In genomic region chr6:125352811-125353210, GRCm38 (mm10) we compare ENCODE assay signal across 10 mouse cellular contexts. TPM values are rescaled to one million over a fixed set of nuclear protein-coding genes. Genes with fewer than 3 reads are reported as not detected.
DNase-seq lines count a peak whose midpoint lies in the region; ATAC-seq lines count a peak whose summit lies in the region.
"Had no signal": no experiment of that assay in that cellular context is flagged by ENCODE, and none has a peak within 500 bp of the region (broad histone marks: within the 10 kb centered on the region; RNA-seq: fewer than 3 reads in every experiment).

No protein-coding gene starts in this region.

- H3K36me3 ChIP-seq in heart, embryonic 16.5 days (ENCODE audit: control insufficient read depth, insufficient read depth): peaks cover 8% of the 10 kb centered on the region
- peaks cover 2% of the 10 kb centered on the region; the same call in 1 of the 2 replicates for H3K36me3 ChIP-seq in heart, embryonic 11.5 days (ENCODE audit: control insufficient read depth, insufficient read depth, low read length)
- peaks cover 8% of the 10 kb centered on the region for H3K36me3 ChIP-seq in megakaryocyte, embryonic 14.5 days (replicated peaks; ENCODE audit: low read length)
- H3K36me3 ChIP-seq in liver, embryonic 15.5 days (replicated peaks): peaks cover 8% of the 10 kb centered on the region
- H3K36me3 ChIP-seq: midbrain, embryonic 13.5 days had no signal

- H3K4me1 ChIP-seq in heart, embryonic 16.5 days (ENCODE audit: control insufficient read depth, insufficient read depth, low read length): peaks cover 50% of the 10 kb centered on the region
- H3K4me1 ChIP-seq in heart, embryonic 11.5 days (ENCODE audit: control insufficient read depth, insufficient read depth, low read length): peaks cover 55% of the 10 kb centered on the region
- peaks cover 79% of the 10 kb centered on the region for H3K4me1 ChIP-seq in megakaryocyte, embryonic 14.5 days
- H3K4me1 ChIP-seq in liver, embryonic 15.5 days (replicated peaks): peaks cover 67% of the 10 kb centered on the region

- no peak overlapping the region for H3K4me3 ChIP-seq in heart, embryonic 16.5 days (ENCODE audit: low read length)
- no peak overlapping the region for H3K4me3 ChIP-seq in heart, embryonic 11.5 days (ENCODE audit: low read depth, low read length)
- peak overlapping the region; percentile 59 for H3K4me3 ChIP-seq in megakaryocyte, embryonic 14.5 days (replicated peaks)
- no peak overlapping the region for H3K4me3 ChIP-seq in liver, embryonic 15.5 days (replicated peaks)
- H3K4me3 ChIP-seq: embryonic facial prominence, embryonic 13.5 days; midbrain, embryonic 13.5 days had no signal

- H3K9me3 ChIP-seq in heart, embryonic 16.5 days (replicated peaks; ENCODE audit: control insufficient read depth, low read length): no peaks in the 10 kb centered on the region
- H3K9me3 ChIP-seq in heart, embryonic 11.5 days (replicated peaks; ENCODE audit: control insufficient read depth, low read length): no peaks in the 10 kb centered on the region
- H3K9me3 ChIP-seq in megakaryocyte, embryonic 14.5 days: no peaks in the 10 kb centered on the region
- no peaks in the 10 kb centered on the region for H3K9me3 ChIP-seq in liver, embryonic 15.5 days (replicated peaks)
- H3K9me3 ChIP-seq: embryonic facial prominence, embryonic 13.5 days; midbrain, embryonic 13.5 days had no signal

- peak overlapping the region; percentile 30 for H3K4me2 ChIP-seq in heart, embryonic 16.5 days (ENCODE audit: low read depth, low read length)
- H3K4me2 ChIP-seq in heart, embryonic 11.5 days: no peak overlapping the region
- peak overlapping the region; percentile 71 for H3K4me2 ChIP-seq in liver, embryonic 15.5 days
- H3K4me2 ChIP-seq: embryonic facial prominence, embryonic 13.5 days; midbrain, embryonic 13.5 days had no signal

- DNase-seq in frontal cortex, postnatal 36 days (ENCODE audit: low spot score in 2 of 2): no peak
- DNase-seq in ovary, postnatal 14 days (ENCODE audit: low spot score): no peak

- H3K27ac ChIP-seq in heart, embryonic 16.5 days (ENCODE audit: low read length): peak overlapping the region; percentile 34; the same call in 1 of the 2 replicates
- no peak overlapping the region for H3K27ac ChIP-seq in heart, embryonic 11.5 days (ENCODE audit: low read depth, low read length)
- no peak overlapping the region for H3K27ac ChIP-seq in liver, embryonic 15.5 days (replicated peaks)
- H3K27ac ChIP-seq: embryonic facial prominence, embryonic 13.5 days; midbrain, embryonic 13.5 days had no signal

- no peak overlapping the region for H3K9ac ChIP-seq in heart, embryonic 16.5 days (ENCODE audit: low read length)
- no peak overlapping the region for H3K9ac ChIP-seq in heart, embryonic 11.5 days (ENCODE audit: low read depth, low read length)
- H3K9ac ChIP-seq in liver, embryonic 15.5 days: no peak overlapping the region
- H3K9ac ChIP-seq: midbrain, embryonic 13.5 days had no signal

- WGBS in heart, embryonic 16.5 days: 52% methylated on average over 4 of the region's 4 CpGs
- 35% methylated on average over 4 of the region's 4 CpGs for WGBS in heart, embryonic 11.5 days (ENCODE audit: insufficient replicate concordance)
- WGBS in liver, embryonic 15.5 days (ENCODE audit: insufficient replicate concordance): 41% methylated on average over 4 of the region's 4 CpGs

- ATAC-seq in heart, embryonic 16.5 days (replicated peaks; ENCODE audit: extremely low read depth, insufficient read depth, low FRiP score): no peak
- no peak for ATAC-seq in heart, embryonic 11.5 days (replicated peaks; ENCODE audit: insufficient number of reproducible peaks, low FRiP score, low TSS enrichment)
- no peak for ATAC-seq in megakaryocyte, adult 5-6 weeks (ENCODE audit: poor library complexity, severe bottlenecking)
- ATAC-seq in liver, embryonic 15.5 days (ENCODE audit: insufficient read depth): no peak
- ATAC-seq: midbrain, embryonic 13.5 days had no signal

- no peaks in the 10 kb centered on the region for H3K27me3 ChIP-seq in heart, embryonic 16.5 days (ENCODE audit: control insufficient read depth, insufficient read depth, low read length)
- H3K27me3 ChIP-seq in heart, embryonic 11.5 days (ENCODE audit: control insufficient read depth, insufficient read depth, low read length): 0 out of 2 replicates have a peak, but pooled peaks cover 2% of the 10 kb centered on the region
- H3K27me3 ChIP-seq in megakaryocyte, embryonic 14.5 days (replicated peaks): peaks cover 79% of the 10 kb centered on the region
- peaks cover 17% of the 10 kb centered on the region; the same call in 1 of the 2 replicates for H3K27me3 ChIP-seq in liver, embryonic 15.5 days
- H3K27me3 ChIP-seq: embryonic facial prominence, embryonic 13.5 days had no signal

RNA-seq across cellular contexts. Expression of gene Tnfrsf1a, which starts 3.6 kb away (rescaled TPM):
- polyA plus RNA-seq in heart, embryonic 16.5 days (2015; fragmentation: Nextera tagmentation; extraction: Ambion mirVana): 54.2 and 54.8 TPM in 2 replicates
- 33.3 and 37.0 TPM in 2 replicates for polyA plus RNA-seq in heart, embryonic 11.5 days (2014; fragmentation: Nextera tagmentation; extraction: Ambion mirVana)
- 10.1 and 63.6 TPM in 2 replicates for polyA plus RNA-seq in megakaryocyte, embryonic 14.5 days (2012; ENCODE audit: insufficient read depth, low replicate concordance)
- total RNA-seq in megakaryocyte, adult 5-6 weeks (2015): 96.4 and 101 TPM in 2 replicates
- 90.2 and 116 TPM in 2 replicates for total RNA-seq in megakaryocyte, adult 5-6 weeks (2017)
- polyA plus RNA-seq in liver, embryonic 15.5 days (2015; fragmentation: Nextera tagmentation; extraction: Ambion mirVana): 29.4 and 31.0 TPM in 2 replicates

RNA-seq across cellular contexts. Expression of gene Plekhg6, which starts 27.8 kb away (rescaled TPM):
- 0.25 and 0.41 TPM in 2 replicates for polyA plus RNA-seq in heart, embryonic 16.5 days (2015; fragmentation: Nextera tagmentation; extraction: Ambion mirVana)
- not detected in 2 replicates for polyA plus RNA-seq in heart, embryonic 11.5 days (2014; fragmentation: Nextera tagmentation; extraction: Ambion mirVana)
- 0.39 TPM in 1 of 2 replicates, not detected in the other for polyA plus RNA-seq in megakaryocyte, embryonic 14.5 days (2012; ENCODE audit: insufficient read depth, low replicate concordance)
- total RNA-seq in megakaryocyte, adult 5-6 weeks (2015): not detected in 2 replicates
- not detected in 2 replicates for total RNA-seq in megakaryocyte, adult 5-6 weeks (2017)
- 0.70 and 0.86 TPM in 2 replicates for polyA plus RNA-seq in liver, embryonic 15.5 days (2015; fragmentation: Nextera tagmentation; extraction: Ambion mirVana)
- total RNA-seq: CH12.LX had no signal

RNA-seq across cellular contexts. Expression of gene Scnn1a, which starts 32.4 kb away (rescaled TPM):
- 2.6 and 2.9 TPM in 2 replicates for polyA plus RNA-seq in heart, embryonic 16.5 days (2015; fragmentation: Nextera tagmentation; extraction: Ambion mirVana)
- 0.69 and 0.93 TPM in 2 replicates for polyA plus RNA-seq in heart, embryonic 11.5 days (2014; fragmentation: Nextera tagmentation; extraction: Ambion mirVana)
- polyA plus RNA-seq in megakaryocyte, embryonic 14.5 days (2012; ENCODE audit: insufficient read depth, low replicate concordance): 0.39 TPM in 1 of 2 replicates, not detected in the other
- 9.0 and 9.5 TPM in 2 replicates for total RNA-seq in megakaryocyte, adult 5-6 weeks (2015)
- total RNA-seq in megakaryocyte, adult 5-6 weeks (2017): 0.99 and 1.6 TPM in 2 replicates
- 0.64 and 0.79 TPM in 2 replicates for polyA plus RNA-seq in liver, embryonic 15.5 days (2015; fragmentation: Nextera tagmentation; extraction: Ambion mirVana)
- total RNA-seq: CH12.LX had no signal

RNA-seq across cellular contexts. Expression of gene Ltbr, which starts 39.1 kb away (rescaled TPM):
- polyA plus RNA-seq in heart, embryonic 16.5 days (2015; fragmentation: Nextera tagmentation; extraction: Ambion mirVana): 43.0 and 51.4 TPM in 2 replicates
- 35.0 and 40.7 TPM in 2 replicates for polyA plus RNA-seq in heart, embryonic 11.5 days (2014; fragmentation: Nextera tagmentation; extraction: Ambion mirVana)
- polyA plus RNA-seq in megakaryocyte, embryonic 14.5 days (2012; ENCODE audit: insufficient read depth, low replicate concordance): 41.9 and 48.8 TPM in 2 replicates
- total RNA-seq in megakaryocyte, adult 5-6 weeks (2015): 30.0 and 30.6 TPM in 2 replicates
- total RNA-seq in megakaryocyte, adult 5-6 weeks (2017): 57.1 and 59.9 TPM in 2 replicates
- 20.6 and 25.1 TPM in 2 replicates for polyA plus RNA-seq in liver, embryonic 15.5 days (2015; fragmentation: Nextera tagmentation; extraction: Ambion mirVana)
- total RNA-seq: CH12.LX had no signal
